Mouse (Mus musculus) embryonic facial prominence, embryonic 15.5 days (tissue): ENCODE data around the gene Slc35d1. TPM values are rescaled to one million over a fixed set of nuclear protein-coding genes. Genes with fewer than 3 reads are reported as not detected.

Experiments used
- ATAC-seq: fragments of 200-750 bp; cut with Nextera tagmentation; 2 replicates; pipeline ENCODE4 v1.8.0; 2017; ENCODE audit warnings: low read depth, moderate TSS enrichment; ENCODE audit not compliant: insufficient number of reproducible peaks, low FRiP score, low TSS enrichment
- H3K27ac ChIP-seq: fragments of 300-500 bp; sonication (generic); replicated peaks from 2 replicates; pipeline ENCODE4 v1.5.1; 2015; ENCODE audit warnings: mild to moderate bottlenecking, inconsistent platforms
- H3K27me3 ChIP-seq: fragments of 300-500 bp; sonication (generic); 2 replicates; pipeline ENCODE4 v1.6.1; 2015; ENCODE audit warnings: inconsistent platforms
- H3K36me3 ChIP-seq: fragments of 300-500 bp; sonication (generic); 2 replicates; pipeline ENCODE4 v1.6.1; 2015; ENCODE audit warnings: mild to moderate bottlenecking, inconsistent platforms
- H3K4me1 ChIP-seq: fragments of 300-500 bp; sonication (generic); 2 replicates; pipeline ENCODE4 v1.6.1; 2015; ENCODE audit warnings: inconsistent platforms
- H3K4me2 ChIP-seq: fragments of 300-500 bp; sonication (generic); replicated peaks from 2 replicates; pipeline ENCODE4 v1.6.1; 2015; ENCODE audit warnings: mild to moderate bottlenecking, inconsistent platforms
- H3K4me3 ChIP-seq: fragments of 300-500 bp; sonication (generic); replicated peaks from 2 replicates; pipeline ENCODE4 v1.5.1; 2015; ENCODE audit warnings: mild to moderate bottlenecking, inconsistent platforms
- H3K9ac ChIP-seq: fragments of 300-500 bp; sonication (generic); 2 replicates; pipeline ENCODE4 v1.6.1; 2015; ENCODE audit warnings: inconsistent platforms
- H3K9me3 ChIP-seq: fragments of 300-500 bp; sonication (generic); replicated peaks from 2 replicates; pipeline ENCODE4 v1.6.1; 2016; ENCODE audit warnings: inconsistent platforms
- WGBS: fragments of 180-500 bp; shearing (Covaris S2); methylation state at CpG from one replicate; pipeline ENCODE4 v1.1.7; 2015; 5-methylcytosine and 5-hydroxymethylcytosine counted together
- polyA plus RNA-seq: library from polyadenylated mRNA; unstranded; fragments of >200 nt; fragmentation: Nextera tagmentation; extraction: Ambion mirVana; gene quantifications from 2 replicates; pipeline ENCODE4 v1.2.1, GENCODE M21; 2015

The Slc35d1 gene
- polyA plus RNA-seq, 1 experiment from 2014 or later: 13.1 TPM

DNA sequence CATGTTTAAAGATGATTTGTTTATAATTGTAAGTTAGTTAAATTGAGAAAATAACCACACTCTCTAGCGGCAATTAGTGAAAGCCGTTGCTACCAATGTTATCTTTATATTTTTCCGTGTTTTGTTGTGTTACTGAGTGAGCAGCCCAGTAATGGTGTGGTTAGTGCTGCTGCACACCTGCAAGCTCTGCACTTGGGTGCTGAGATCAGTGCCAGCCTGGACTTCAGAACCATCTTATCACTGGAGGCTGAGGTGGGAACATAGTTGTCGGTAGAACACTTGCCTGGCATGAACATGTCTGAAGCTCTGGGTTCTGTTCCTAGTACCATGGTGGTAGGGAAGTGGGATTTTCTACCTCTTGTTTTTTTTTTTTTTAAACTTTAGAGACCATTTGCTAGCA lies 88.4 kb downstream of the Slc35d1 start:
- WGBS: 86% methylated on average over 4 of the region's 4 CpGs
- Histone ChIP-seq H3K4me1 (0 out of 2 replicates have a peak, but pooled peaks cover 5% of the 10 kb centered on the region), H3K4me2 (no peak overlapping the region), H3K4me3 (no peak overlapping the region), H3K9me3 (no peaks in the 10 kb centered on the region), H3K36me3 (peaks cover 7% of the 10 kb centered on the region; the same call in 1 of the 2 replicates), H3K27ac (no peak overlapping the region), H3K27me3 (no peaks in the 10 kb centered on the region), H3K9ac (no peak overlapping the region)
- no peak for ATAC-seq

DNA sequence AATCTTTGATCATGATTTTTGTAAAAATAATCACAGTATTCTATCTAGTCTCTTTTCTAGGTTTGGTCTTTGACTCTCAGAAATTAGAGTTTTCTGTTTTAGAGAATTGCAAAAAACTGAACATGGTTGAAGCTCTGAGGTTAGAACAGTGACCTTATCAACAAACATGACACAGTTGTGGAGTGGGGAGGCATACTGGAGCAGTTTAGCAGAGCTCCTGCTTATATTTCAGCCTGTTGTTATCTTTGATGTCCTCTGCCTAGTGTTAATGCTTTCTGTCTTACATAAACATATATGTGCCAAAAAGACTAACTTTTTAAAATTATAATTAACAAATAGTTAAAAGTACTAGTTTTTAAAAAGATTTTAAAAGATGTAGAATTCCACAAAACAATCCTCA lies 91.4 kb downstream of the Slc35d1 start:
- no peak for ATAC-seq

DNA sequence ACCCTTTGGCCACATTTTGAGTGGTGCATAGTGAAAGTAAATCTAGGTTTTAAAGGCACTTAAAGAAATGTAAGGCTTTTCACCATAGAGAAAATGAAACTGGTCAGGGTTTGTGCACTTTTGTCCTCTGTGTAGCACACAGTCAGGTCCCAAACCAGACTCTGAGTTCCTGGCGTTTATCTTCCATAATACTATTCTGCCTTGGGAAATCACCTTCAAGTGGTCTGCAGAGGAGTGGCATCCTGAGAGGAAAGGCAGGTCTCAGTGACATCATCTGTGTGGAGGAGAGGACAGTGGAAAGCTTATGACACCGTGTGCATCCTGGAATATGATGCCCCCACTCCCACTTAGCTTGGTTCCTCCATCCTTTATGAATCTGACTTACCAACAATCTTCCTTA lies 91.9 kb downstream of the Slc35d1 start:
- no peak overlapping the region for H3K4me2 ChIP-seq
- H3K27me3 ChIP-seq: no peaks in the 10 kb centered on the region
- no peaks in the 10 kb centered on the region for H3K9me3 ChIP-seq
- no peaks in the 10 kb centered on the region for H3K36me3 ChIP-seq
- no peak for ATAC-seq
- no peak overlapping the region for H3K4me3 ChIP-seq
- 47% methylated on average over 2 of the region's 2 CpGs for WGBS
- H3K4me1 ChIP-seq: peaks cover 19% of the 10 kb centered on the region
- H3K9ac ChIP-seq: no peak overlapping the region
- H3K27ac ChIP-seq: no peak overlapping the region

More for the DNA sequence above, 91.4 kb downstream of the Slc35d1 start:
- Histone ChIP-seq H3K27me3 (no peaks in the 10 kb centered on the region), H3K27ac (no peak overlapping the region), H3K36me3 (no peaks in the 10 kb centered on the region), H3K9ac (no peak overlapping the region), H3K4me3 (no peak overlapping the region), H3K4me2 (no peak overlapping the region), H3K9me3 (no peaks in the 10 kb centered on the region), H3K4me1 (peaks cover 17% of the 10 kb centered on the region)

DNA sequence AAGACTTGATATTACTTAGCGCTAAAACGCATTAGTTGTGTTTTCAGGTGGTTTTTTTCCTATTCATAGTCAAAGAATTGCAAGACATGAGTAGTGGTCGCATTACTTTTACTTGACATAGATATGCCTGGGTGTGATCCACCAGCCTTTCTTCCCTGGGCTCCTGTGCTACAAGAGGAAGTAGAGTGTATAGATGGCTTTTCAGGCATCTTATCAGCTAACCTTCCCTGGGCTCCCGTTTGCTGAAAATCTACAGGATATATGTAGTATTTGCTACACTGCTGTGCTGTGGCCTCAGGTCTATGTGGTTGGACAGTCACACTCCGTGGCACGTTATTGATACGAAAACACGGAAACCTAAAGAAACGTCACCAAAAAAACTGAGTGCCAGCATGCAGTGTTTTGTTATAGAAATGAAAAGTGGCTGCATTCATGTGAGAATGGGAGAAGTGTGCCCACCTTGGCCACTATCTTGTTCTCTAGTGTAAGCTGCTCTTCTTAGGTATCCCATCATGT lies 94.0 kb downstream of the Slc35d1 start:
- Histone ChIP-seq H3K4me2 (peak overlapping the region; percentile 56), H3K9ac (no peak overlapping the region)
- 83% methylated on average over 9 of the region's 9 CpGs for WGBS

More for the DNA sequence above, 94.0 kb downstream of the Slc35d1 start:
- peak overlapping the region; percentile 93 for H3K4me3 ChIP-seq
- H3K36me3 ChIP-seq: peaks cover 5% of the 10 kb centered on the region; the same call in 1 of the 2 replicates
- no peaks in the 10 kb centered on the region for H3K27me3 ChIP-seq
- no peaks in the 10 kb centered on the region for H3K9me3 ChIP-seq
- peaks cover 19% of the 10 kb centered on the region for H3K4me1 ChIP-seq
- H3K27ac ChIP-seq: no peak overlapping the region
- no peak for ATAC-seq

Other genes starting within 250 kb of the Slc35d1 start
- 0.83 and 1.8 TPM in 2 replicates for gene Tctex1d1, start 236.6 kb downstream of the Slc35d1 start, polyA plus RNA-seq
- gene Insl5, start 188.3 kb downstream of the Slc35d1 start, polyA plus RNA-seq: not detected in 2 replicates
- gene Mier1, start 100.8 kb downstream of the Slc35d1 start, polyA plus RNA-seq: 37.1 and 56.1 TPM in 2 replicates
- gene Wdr78, start 100.6 kb downstream of the Slc35d1 start, polyA plus RNA-seq: 6.4 and 8.6 TPM in 2 replicates
- gene 4921539E11Rik, start 75.7 kb upstream of the Slc35d1 start, polyA plus RNA-seq: not detected in 2 replicates
- 17.0 and 18.6 TPM in 2 replicates for gene Oma1, start 98.6 kb upstream of the Slc35d1 start, polyA plus RNA-seq